16 mouse cellular contexts compared by ENCODE assay signal in genomic region chr11:32768642-32769343, GRCm38 (mm10). TPM values are rescaled to one million over a fixed set of nuclear protein-coding genes. Genes with fewer than 3 reads are reported as not detected.
DNase-seq lines count a peak whose midpoint lies in the region; ATAC-seq and TF ChIP-seq lines count a peak whose summit lies in the region.
"Had no signal": no experiment of that assay in that cellular context is flagged by ENCODE, and none has a peak within 500 bp of the region (broad histone marks: within the 10 kb centered on the region; RNA-seq: fewer than 3 reads in every experiment).

No protein-coding gene starts in this region.

- ATAC-seq in limb, embryonic 14.5 days (ENCODE audit: low FRiP score, low read depth) = no peak
- no peak for ATAC-seq in midbrain, embryonic 15.5 days (replicated peaks)
- ATAC-seq: liver, embryonic 12.5 days had no signal

- no peaks in the 10 kb centered on the region for H3K27me3 ChIP-seq in heart, adult 2 months (ENCODE audit: control insufficient read depth, insufficient read depth, low read length)
- no peaks in the 10 kb centered on the region for H3K27me3 ChIP-seq in limb, embryonic 14.5 days (ENCODE audit: control insufficient read depth, insufficient read depth, low read length)
- H3K27me3 ChIP-seq in midbrain, embryonic 15.5 days (replicated peaks) = no peaks in the 10 kb centered on the region
- H3K27me3 ChIP-seq: embryonic facial prominence, embryonic 13.5 days; neural tube, embryonic 12.5 days had no signal

- peaks cover 1% of the 10 kb centered on the region for H3K4me1 ChIP-seq in heart, adult 2 months (ENCODE audit: control insufficient read depth, insufficient read depth, low read length)
- H3K4me1 ChIP-seq in limb, embryonic 14.5 days (ENCODE audit: control insufficient read depth, insufficient read depth, low read length) = peaks cover 19% of the 10 kb centered on the region
- no peaks in the 10 kb centered on the region for H3K4me1 ChIP-seq in midbrain, embryonic 15.5 days
- H3K4me1 ChIP-seq: embryonic facial prominence, embryonic 13.5 days; liver, embryonic 12.5 days; neural tube, embryonic 12.5 days had no signal

- intact Hi-C loops in heart, adult 2 months (cut with DNase I) = no loop called here

- no peak for TF ChIP-seq POLR2A in heart, adult 2 months (IDR thresholded peaks at IDR 0.05; ENCODE audit: insufficient read depth, low read depth, low read length)
- TF ChIP-seq POLR2A in limb, embryonic 14.5 days (IDR thresholded peaks at IDR 0.05; ENCODE audit: borderline replicate concordance, extremely low read depth, insufficient read depth, insufficient read length) = no peak

- peak; percentile 43 for TF ChIP-seq CTCF in heart, adult 2 months (IDR thresholded peaks at IDR 0.05)

- no peak overlapping the region for H3K9ac ChIP-seq in heart, adult 2 months (ENCODE audit: low read depth, low read length)
- no peak overlapping the region for H3K9ac ChIP-seq in limb, embryonic 14.5 days (ENCODE audit: low read depth, low read length, severe bottlenecking)
- H3K9ac ChIP-seq in midbrain, embryonic 15.5 days = no peak overlapping the region
- H3K9ac ChIP-seq: embryonic facial prominence, embryonic 13.5 days; liver, embryonic 12.5 days; neural tube, embryonic 12.5 days had no signal

- no peak overlapping the region for H3K27ac ChIP-seq in heart, adult 2 months
- 0 out of 2 replicates have a peak overlapping the region, but pooled peaks have one; percentile 38 for H3K27ac ChIP-seq in limb, embryonic 14.5 days (replicated peaks; ENCODE audit: low read depth, low read length)
- H3K27ac ChIP-seq in midbrain, embryonic 15.5 days = no peak overlapping the region
- H3K27ac ChIP-seq: embryonic facial prominence, embryonic 13.5 days; liver, embryonic 12.5 days; neural tube, embryonic 12.5 days had no signal

- no peak for DNase-seq in heart, adult 2 months
- DNase-seq in heart, adult 18-20 months = no peak
- peak; percentile 48 for DNase-seq in 416B (ENCODE audit: low read depth)
- peak; percentile 70 for DNase-seq in T-cell, adult 2 months (ENCODE audit: low spot score)
- DNase-seq in limb, embryonic 14.5 days (ENCODE audit: low spot score) = no peak
- no peak for DNase-seq in testis, postnatal 10 days (ENCODE audit: low spot score)
- DNase-seq in cerebellum, adult 9-11 months = no peak
- DNase-seq: heart, adult 11 months; heart, postnatal 4 days had no signal

- WGBS in heart, adult 2 months = 83% methylated on average over 12 of the region's 12 CpGs
- WGBS in limb, embryonic 14.5 days = 68% methylated on average over 12 of the region's 12 CpGs
- WGBS in midbrain, embryonic 15.5 days = 82% methylated on average over 12 of the region's 12 CpGs

- no peaks in the 10 kb centered on the region for H3K36me3 ChIP-seq in heart, adult 2 months (ENCODE audit: control insufficient read depth, insufficient read depth, low read length)
- no peaks in the 10 kb centered on the region for H3K36me3 ChIP-seq in limb, embryonic 14.5 days (ENCODE audit: control insufficient read depth, insufficient read depth, low read length)
- no peaks in the 10 kb centered on the region for H3K36me3 ChIP-seq in midbrain, embryonic 15.5 days (replicated peaks)
- H3K36me3 ChIP-seq: embryonic facial prominence, embryonic 13.5 days; liver, embryonic 12.5 days; neural tube, embryonic 12.5 days had no signal

- no peaks in the 10 kb centered on the region for H3K9me3 ChIP-seq in limb, embryonic 14.5 days (ENCODE audit: control insufficient read depth, low read length)
- no peaks in the 10 kb centered on the region for H3K9me3 ChIP-seq in midbrain, embryonic 15.5 days
- H3K9me3 ChIP-seq: embryonic facial prominence, embryonic 13.5 days; liver, embryonic 12.5 days; neural tube, embryonic 12.5 days had no signal

- no peak overlapping the region for H3K4me3 ChIP-seq in heart, adult 2 months
- H3K4me3 ChIP-seq in limb, embryonic 14.5 days (replicated peaks; ENCODE audit: low read length) = no peak overlapping the region
- H3K4me3 ChIP-seq in midbrain, embryonic 15.5 days = no peak overlapping the region
- H3K4me3 ChIP-seq: embryonic facial prominence, embryonic 13.5 days; liver, embryonic 12.5 days; megakaryocyte, embryonic 14.5 days; neural tube, embryonic 12.5 days had no signal

- H3K4me2 ChIP-seq in limb, embryonic 14.5 days (replicated peaks; ENCODE audit: low read depth, low read length, severe bottlenecking) = no peak overlapping the region
- no peak overlapping the region for H3K4me2 ChIP-seq in midbrain, embryonic 15.5 days
- H3K4me2 ChIP-seq: embryonic facial prominence, embryonic 13.5 days; liver, embryonic 12.5 days; neural tube, embryonic 12.5 days had no signal

- no peak for TF ChIP-seq EP300 in heart, adult 2 months (IDR thresholded peaks at IDR 0.05; ENCODE audit: insufficient read depth, low read depth, low read length)

- H3K79me2 ChIP-seq in heart, adult 2 months (replicated peaks; ENCODE audit: control insufficient read depth, insufficient read depth, low read length) = no peaks in the 10 kb centered on the region

RNA-seq across cellular contexts. Expression of gene Smim23, which starts 55.6 kb away (rescaled TPM):
- total RNA-seq in heart, adult 2 months (2021) = not detected
- not detected in 2 replicates for polyA plus RNA-seq in heart, adult 2 months (2012; rRNA removed)
- not detected for total RNA-seq in heart, adult 18-20 months (2021)
- not detected in 2 replicates for polyA plus RNA-seq in limb, embryonic 14.5 days (2012; rRNA removed)
- not detected in 2 replicates for polyA plus RNA-seq in limb, embryonic 14.5 days (2014; fragmentation: Nextera tagmentation; extraction: Ambion mirVana)
- polyA plus RNA-seq in midbrain, embryonic 15.5 days (2015; fragmentation: Nextera tagmentation; extraction: Ambion mirVana) = not detected in 2 replicates
- total RNA-seq: adrenal gland, adult 18-20 months; heart, postnatal 4 days had no signal
- polyA plus RNA-seq: C2C12; embryonic facial prominence, embryonic 13.5 days; liver, embryonic 12.5 days; neural tube, embryonic 12.5 days had no signal

Comparison
In these comparisons a context has a peak if more than half of its experiments do, and no peak if none do; other contexts are left out.
1. DNase-seq: peak in 416B (single experiment) and T-cell, adult 2 months (single experiment); none in heart, adult 2 months (0 of 2), heart, adult 18-20 months (0 of 2), limb, embryonic 14.5 days (single experiment), testis, postnatal 10 days (single experiment) and cerebellum, adult 9-11 months (single experiment).